Mouse (Mus musculus) cortical plate, adult 2 months (tissue): ENCODE results near the gene Zfp740.

Source experiments
- CTCF ChIP-seq: fragments of 200-500 bp; IDR thresholded peaks from 2 replicates; pipeline ENCODE4 v1.5.1; 2011; ENCODE audit warnings: mild to moderate bottlenecking, control low read depth, low read length; ENCODE audit not compliant: insufficient read depth; ENCODE audit errors: extremely low read depth
- POLR2A ChIP-seq: fragments of 200-500 bp; IDR thresholded peaks from 2 replicates; pipeline ENCODE4 v1.6.1; 2011; ENCODE audit warnings: mild to moderate bottlenecking, low read length, control low read depth; ENCODE audit not compliant: insufficient read depth; ENCODE audit errors: extremely low read depth

GRCm38 (mm10) chr15:102195373-102195772, 7.7 kb upstream of the Zfp740 start:
- TF ChIP-seq POLR2A, result no peak
- no peak for TF ChIP-seq CTCF
